Mouse (Mus musculus) adrenal gland, adult 18-20 months (tissue): ENCODE measurements around the gene Top3b. TPM values are rescaled to one million over a fixed set of nuclear protein-coding genes. Genes with fewer than 3 reads are reported as not detected.
A peak's percentile ranks its signal among the peaks of the same experiment; 100 is the strongest.
"Not testable (repeated sequence)": the region's sequence is repeated elsewhere in the genome, so short reads cannot be mapped to it uniquely, and the experiment has no call there.

Experiments used
- DNase-seq, 2 experiments: peaks; one replicate each; pipeline ENCODE4 v3.0.0; 2021 to 2022; ENCODE audit warnings: low spot score in 2 of 2
- long read RNA-seq, 2 experiments: library from polyadenylated mRNA; stranded (forward); transcript quantifications; one replicate each; pipeline ENCODE4 v2.0.0; 2021
- total RNA-seq, 2 experiments: library from RNA; stranded (reverse); gene quantifications; 1 replicate in 1 of 2; 2 replicates in 1 of 2; pipeline ENCODE4 v1.2.3; 2021

The Top3b gene
- total RNA-seq = 10 to 100 TPM; 55.8 to 61.8 TPM
- long read RNA-seq, experiment 1, transcript Top3b-219 (19 exons, 2,950 nt) = minor isoform, 6 of 35 reads
- long read RNA-seq, experiment 1, transcript Top3b-201 (18 exons, 3,073 nt) = major isoform, 9 of 35 reads
- long read RNA-seq, experiment 1, partial matches to known transcripts = 0 of 35 reads
- long read RNA-seq, experiment 1, other reads (novel, unspliced or antisense) = 20 of 35 reads
- long read RNA-seq, experiment 2, transcript Top3b-219 (19 exons, 2,950 nt) = major isoform, 7 of 34 reads
- long read RNA-seq, experiment 2, partial matches to known transcripts = 1 of 34 reads
- long read RNA-seq, experiment 2, other reads (novel, unspliced or antisense) = 22 of 34 reads

- DNase-seq = peak; percentile 77 to 80
Measured at GRCm38 (mm10) chr16:16870617-16871331, at the start of gene Top3b, which contains the start of gene Vpreb1. Gene Top3b (plus strand): TSS chr16:16870736. Gene Vpreb1 (minus strand): TSS chr16:16870843.

- DNase-seq = no peak
Measured at GRCm38 (mm10) chr16:16825476-16825875, 45.1 kb upstream of the Top3b start.

DNA sequence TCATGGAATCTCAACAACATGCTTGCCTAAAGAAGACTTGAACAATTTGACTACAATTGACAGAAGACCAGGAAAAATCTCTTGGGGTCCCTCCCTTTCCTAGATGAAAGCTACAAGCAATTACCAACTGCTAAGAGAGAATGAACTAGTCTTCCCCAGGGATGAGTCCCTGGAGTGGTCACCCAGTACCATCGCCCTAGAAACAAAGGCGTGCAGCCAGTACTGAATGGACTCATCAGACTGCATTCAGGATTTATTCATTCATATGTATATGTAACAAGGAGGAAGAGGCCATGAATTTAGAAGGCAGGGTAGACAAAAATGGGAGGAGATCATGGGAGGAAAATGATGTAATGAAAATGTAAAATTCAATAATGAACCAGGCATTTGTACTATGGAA lies 44.3 kb upstream of the Top3b start:
- no peak for DNase-seq

DNA sequence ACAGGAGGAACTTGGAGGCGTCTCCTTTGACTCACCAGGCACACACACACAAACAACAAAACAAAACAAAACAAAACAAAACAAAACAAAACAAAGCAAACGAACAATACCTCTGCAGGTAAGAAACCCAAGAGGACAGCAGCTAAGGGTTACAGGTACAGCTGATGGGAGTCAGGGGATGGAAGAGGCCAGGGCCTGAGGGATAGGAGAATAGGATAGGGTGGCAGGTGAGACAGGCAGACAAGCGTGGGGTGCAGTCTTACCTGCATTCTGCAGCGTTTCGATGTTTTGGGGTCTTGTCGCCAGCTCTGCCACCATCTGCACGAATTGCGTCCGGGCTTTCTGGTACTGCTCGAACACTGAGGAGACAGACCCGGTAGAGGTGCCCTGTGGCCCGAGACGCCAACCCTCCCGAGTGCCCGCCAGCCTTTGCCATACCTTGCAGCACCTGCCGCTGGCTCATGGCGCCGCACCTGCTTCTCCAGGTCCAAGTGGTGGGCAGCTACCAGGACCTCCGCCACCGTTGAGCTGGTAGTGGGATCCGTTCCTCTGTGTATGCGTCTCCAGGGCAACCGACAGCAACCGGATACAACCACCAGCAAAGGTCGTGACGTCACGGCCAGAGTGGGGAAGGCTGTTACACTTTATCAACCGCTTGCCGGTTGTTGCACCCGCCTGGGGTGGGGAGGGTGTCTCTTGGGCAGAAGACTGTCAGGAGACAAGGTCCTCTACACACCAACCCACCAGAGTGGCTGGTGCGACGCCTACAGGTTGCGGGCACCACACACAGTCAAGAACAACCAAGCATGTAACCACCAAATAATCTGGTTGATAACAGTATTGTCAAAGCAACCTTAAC lies 41.5 kb upstream of the Top3b start, which contains the start of gene Spag6l:
Gene Spag6l, minus strand, starts transcription at position 700 of the 859 bp plus-strand sequence.
- peak in 1 of 2 experiments; percentile 6 for DNase-seq

DNA sequence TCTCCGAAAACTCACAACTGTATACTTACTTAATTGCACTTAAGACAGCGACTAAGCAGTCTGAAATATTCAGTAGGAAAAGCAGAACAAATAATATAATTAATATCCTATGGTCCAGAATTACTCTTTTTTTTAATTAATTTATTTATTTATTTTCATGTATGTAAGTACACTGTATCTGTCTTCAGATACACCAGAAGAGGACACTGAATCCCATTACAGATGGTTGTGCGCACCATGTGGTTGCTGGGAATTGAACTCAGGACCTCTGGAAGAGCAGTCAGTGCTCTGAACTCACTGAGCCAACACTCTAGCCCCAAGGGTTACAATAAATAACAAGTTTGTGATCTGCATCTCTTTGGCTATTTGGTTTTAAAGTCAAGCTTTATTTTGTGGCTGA lies 40.9 kb upstream of the Top3b start:
- DNase-seq = no peak

DNA sequence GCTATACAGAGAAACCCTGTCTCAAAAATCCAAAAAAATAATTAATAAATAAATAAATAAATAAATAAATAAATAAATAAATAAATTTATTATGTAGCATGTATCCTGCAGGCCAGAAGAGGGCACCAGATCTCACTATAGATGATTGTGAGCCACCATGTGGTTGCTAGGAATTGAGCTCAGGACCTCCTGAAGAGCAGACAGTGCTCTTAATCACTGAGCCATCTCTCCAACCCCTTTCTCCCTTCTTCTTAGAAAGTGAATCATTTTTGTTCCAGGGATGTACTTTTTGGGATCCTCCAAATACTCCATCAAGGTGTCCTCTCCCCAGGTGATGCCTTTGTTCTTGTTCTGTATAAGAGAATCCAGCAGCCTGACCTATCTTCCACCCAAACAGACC lies 21.3 kb upstream of the Top3b start:
- no peak for DNase-seq

DNA sequence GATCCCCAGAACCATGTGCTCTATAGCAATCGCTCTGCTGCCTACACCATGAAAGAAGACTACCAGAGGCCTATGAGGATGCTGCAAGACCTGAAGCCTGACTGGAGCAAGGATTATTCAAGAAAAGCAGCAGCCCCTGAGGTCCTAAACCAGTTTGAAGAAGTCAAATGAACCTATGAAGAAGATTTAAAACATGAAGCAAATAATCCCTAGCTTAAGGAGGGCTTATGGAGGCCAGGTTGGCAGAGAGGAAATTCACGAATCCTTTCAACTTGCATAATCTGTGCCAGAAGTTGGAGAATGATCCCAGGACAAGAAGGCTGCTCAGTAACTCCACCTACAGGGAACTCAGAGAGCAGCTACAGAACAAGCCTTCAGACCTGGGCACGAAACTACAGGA lies 18.1 kb upstream of the Top3b start:
- DNase-seq = no peak

DNA sequence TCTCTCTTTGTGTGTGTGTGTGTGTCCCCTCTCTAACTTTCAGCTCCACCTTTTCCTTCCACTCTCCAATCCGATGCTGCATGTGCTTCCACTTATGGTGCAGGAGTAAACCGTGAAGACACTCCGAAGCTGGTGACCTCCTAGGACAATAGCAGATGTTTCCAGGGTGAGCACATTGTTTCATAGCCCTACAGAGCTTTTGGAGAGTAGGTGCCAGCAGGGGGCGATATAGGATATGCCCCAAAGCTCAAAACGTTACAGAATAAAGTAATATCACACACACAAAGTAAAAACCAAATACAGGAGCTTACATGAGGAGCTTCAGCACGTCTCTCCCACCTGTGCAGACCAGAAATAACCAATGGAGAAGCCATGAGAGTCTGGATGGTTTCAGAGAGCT lies 15.7 kb upstream of the Top3b start:
- peak; percentile 60 to 64 for DNase-seq

GRCm38 (mm10) chr16:16855541-16855940 lies 15.0 kb upstream of the Top3b start:
- no peak for DNase-seq

- not testable (repeated sequence) for DNase-seq
Measured at GRCm38 (mm10) chr16:16856054-16856453, 14.5 kb upstream of the Top3b start.

- DNase-seq = no peak
Measured at GRCm38 (mm10) chr16:16856731-16857476, 13.6 kb upstream of the Top3b start.

DNA sequence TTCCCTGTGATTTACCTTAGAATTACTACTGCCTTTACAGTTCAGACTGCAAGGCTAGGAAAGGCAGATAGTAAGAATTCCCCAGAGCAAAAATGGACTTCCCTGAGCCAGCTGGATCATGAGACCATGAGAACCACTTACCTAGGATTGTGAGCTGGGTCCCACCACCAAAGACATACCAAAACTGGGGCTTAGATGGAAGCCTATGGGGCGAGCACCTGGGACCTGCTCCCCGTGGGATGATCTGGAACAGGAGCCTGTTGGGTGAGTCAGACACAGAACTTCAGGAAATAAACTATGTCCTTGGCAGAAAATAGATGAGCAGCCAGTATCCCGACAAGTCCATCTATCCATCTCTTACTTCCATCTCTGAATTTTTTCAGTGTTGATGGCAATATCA lies 8.2 kb upstream of the Top3b start:
- DNase-seq = no peak

DNA sequence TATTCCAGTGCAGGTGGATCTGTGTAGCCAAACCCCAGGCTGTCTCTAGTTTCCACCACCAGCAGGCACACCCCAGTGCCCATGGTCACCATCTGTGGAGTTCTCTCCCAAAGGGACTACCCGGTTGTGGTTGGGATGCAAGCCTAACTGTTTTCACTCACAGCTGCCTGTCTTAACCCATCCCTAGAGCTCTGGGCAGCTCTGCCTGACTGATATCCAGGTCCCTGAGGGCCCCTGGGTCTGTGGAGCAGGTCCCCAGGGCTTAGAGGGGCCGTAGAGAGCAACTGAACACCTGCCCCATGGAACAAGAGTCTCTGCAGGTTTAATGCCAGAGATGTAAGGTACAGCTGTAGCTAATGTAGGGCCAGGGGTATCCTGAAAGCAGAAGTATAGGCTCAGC lies 6.6 kb upstream of the Top3b start, which contains the start of gene Igll1:
Gene Igll1, minus strand, starts transcription at position 8 of the 400 bp plus-strand sequence.
- no peak for DNase-seq

DNA sequence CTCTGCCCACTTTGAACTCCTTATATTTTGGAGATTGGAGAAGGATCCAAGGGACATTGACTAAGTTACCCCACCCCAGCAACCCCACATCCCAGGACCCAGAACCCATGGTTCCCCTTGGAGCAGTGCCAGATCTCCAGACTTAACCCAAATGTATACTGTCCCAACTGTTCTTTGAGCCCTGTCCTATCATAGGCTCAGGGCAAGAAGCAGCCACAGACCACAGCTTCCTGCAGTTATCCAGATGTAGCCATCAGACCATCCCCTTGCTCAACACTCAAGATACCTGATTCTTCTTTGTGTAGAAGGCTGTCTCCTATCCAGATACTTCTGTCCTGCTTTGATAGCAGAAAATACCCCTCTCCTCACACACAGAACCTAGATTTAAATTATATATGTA lies 5.3 kb upstream of the Top3b start:
- no peak for DNase-seq

DNA sequence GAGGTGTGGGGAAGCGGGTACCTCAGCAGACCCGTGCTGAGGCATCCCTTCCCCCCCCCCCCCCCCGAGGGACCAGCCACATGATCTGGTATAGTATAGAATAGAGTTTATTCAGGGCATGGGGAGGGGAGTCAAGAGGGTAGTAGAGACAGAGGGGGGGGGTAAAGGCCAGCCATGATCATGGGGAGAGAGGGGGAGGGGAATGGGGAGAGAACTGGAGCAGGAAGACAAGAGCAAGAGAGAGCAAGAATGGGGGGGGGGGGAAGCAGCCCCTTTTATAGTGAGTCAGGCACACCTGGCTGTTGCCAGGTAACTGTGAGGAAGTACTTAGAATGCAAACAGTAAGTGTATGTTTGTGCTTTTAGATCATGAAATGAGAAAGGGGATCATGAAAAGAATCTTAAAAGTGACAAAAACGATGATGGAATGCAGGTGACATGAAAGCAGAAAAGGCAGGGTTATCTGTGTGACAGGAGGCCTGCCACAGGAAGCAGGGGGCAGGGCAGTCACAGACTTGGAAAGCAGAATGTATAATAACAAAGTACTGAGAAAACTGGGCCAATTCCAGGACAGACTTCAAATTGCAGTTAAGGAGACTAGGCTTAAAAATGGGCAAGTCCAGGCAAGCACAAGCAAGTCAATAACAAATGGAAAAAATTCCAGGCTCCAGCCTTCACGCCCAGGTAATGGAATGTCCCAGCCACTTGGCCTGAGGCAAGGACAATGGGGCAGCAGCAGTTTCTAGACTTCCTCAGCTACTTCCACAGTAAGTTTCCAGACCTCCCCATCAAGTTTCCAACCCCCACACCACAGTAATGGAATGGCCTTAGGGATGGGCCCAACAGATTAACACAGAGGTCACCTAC lies 4.6 kb upstream of the Top3b start:
- DNase-seq = no peak

- DNase-seq = no peak
Measured at GRCm38 (mm10) chr16:16870241-16870616, 307 bp upstream of the Top3b start.

- no peak for DNase-seq
Measured at GRCm38 (mm10) chr16:16879025-16879424, 8.5 kb downstream of the Top3b start.

GRCm38 (mm10) chr16:16888341-16888740 lies 17.8 kb downstream of the Top3b start:
- no peak for DNase-seq

DNA sequence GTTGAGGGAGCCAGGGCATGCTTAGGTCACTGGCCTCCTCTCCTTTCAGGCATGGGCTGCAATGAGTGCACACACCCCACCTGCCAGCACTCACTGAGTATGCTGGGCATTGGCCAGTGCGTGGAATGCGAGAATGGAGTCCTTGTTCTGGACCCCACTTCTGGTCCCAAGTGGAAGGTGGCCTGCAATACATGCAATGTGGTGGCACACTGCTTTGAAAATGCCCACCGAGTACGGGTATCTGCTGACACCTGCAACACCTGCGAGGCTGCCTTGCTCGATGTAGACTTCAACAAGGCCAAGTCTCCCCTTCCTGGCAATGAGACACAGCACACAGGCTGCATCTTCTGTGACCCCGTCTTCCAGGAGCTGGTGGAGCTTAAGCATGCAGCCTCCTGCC lies 21.8 kb downstream of the Top3b start:
- no peak for DNase-seq

- no peak for DNase-seq
Measured at GRCm38 (mm10) chr16:16896015-16896381, 25.5 kb downstream of the Top3b start.
